Mouse (Mus musculus) G1E (cell line): Measurements from ENCODE around the gene Ssr2. TPM values are rescaled to one million over a fixed set of nuclear protein-coding genes. Genes with fewer than 3 reads are reported as not detected.

Source experiments
- ATAC-seq: 2 replicates; pipeline ENCODE4 v1.8.0; 2016; ENCODE audit warnings: mild to moderate bottlenecking; ENCODE audit not compliant: insufficient number of reproducible peaks, poor library complexity, low FRiP score, severe bottlenecking; ENCODE audit errors: extremely low read depth
- DNase-seq: peaks from one replicate; pipeline ENCODE4 v3.0.0; 2012; ENCODE audit warnings: low spot score
- H3K27me3 ChIP-seq: 2 replicates; pipeline ENCODE4 v1.6.1; 2012; ENCODE audit warnings: mild to moderate bottlenecking, low read length, inconsistent platforms; ENCODE audit not compliant: insufficient read depth
- H3K36me3 ChIP-seq: replicated peaks from 2 replicates; pipeline ENCODE3; 2012; ENCODE audit warnings: mild to moderate bottlenecking, inconsistent platforms
- H3K4me1 ChIP-seq: 2 replicates; pipeline ENCODE4 v1.6.1; 2012; ENCODE audit warnings: low read depth, low read length, inconsistent platforms, mixed read lengths; ENCODE audit not compliant: insufficient read depth
- H3K4me3 ChIP-seq: 2 replicates; pipeline ENCODE4 v1.5.1; 2012; ENCODE audit warnings: low read depth, mild to moderate bottlenecking, inconsistent platforms, low read length, moderate library complexity, mixed read lengths
- H3K9me3 ChIP-seq: replicated peaks from 2 replicates; pipeline ENCODE4 v1.6.1; 2012; ENCODE audit warnings: inconsistent platforms
- CTCF ChIP-seq: IDR thresholded peaks from 2 replicates; pipeline ENCODE4 v1.5.1; 2012; ENCODE audit warnings: low read depth, low read length, inconsistent platforms, mixed read lengths
- GATA1 ChIP-seq: IDR thresholded peaks from 2 replicates; pipeline ENCODE4 v1.6.1; 2012; ENCODE audit warnings: borderline replicate concordance, low read length, inconsistent platforms, mixed read lengths
- GATA2 ChIP-seq: IDR thresholded peaks from 2 replicates; pipeline ENCODE4 v1.6.1; 2012; ENCODE audit warnings: low read depth, low read length, inconsistent platforms, borderline replicate concordance
- POLR2AphosphoS5 ChIP-seq: IDR thresholded peaks from 2 replicates; pipeline ENCODE4 v1.6.1; 2012; ENCODE audit warnings: low read depth, low read length, inconsistent platforms; ENCODE audit not compliant: insufficient replicate concordance
- TAL1 ChIP-seq: conservative IDR thresholded peaks from 2 replicates; pipeline ENCODE4 v1.6.1; 2012; ENCODE audit warnings: low read depth, low read length, inconsistent platforms, mixed read lengths
- polyA plus RNA-seq: library from polyadenylated mRNA; stranded (reverse); fragments of >175 nt; gene quantifications from 2 replicates; pipeline ENCODE4 v1.2.3, GENCODE M21; 2012
- total RNA-seq, 2 experiments: library from RNA; stranded (forward) in 1 of 2; stranded (reverse) in 1 of 2; fragments of 200-1000 nt in 1 of 2; fragments of >200 nt in 1 of 2; fragmentation: Nextera tagmentation in 1 of 2; gene quantifications; 2 replicates each; pipeline ENCODE4 v1.2.3; 2014 to 2017

Ssr2 gene
- total and polyA plus RNA-seq, 3 experiments: 134 to 289 (median 280) TPM

GRCm38 (mm10) chr3:88621537-88622112, 45.9 kb downstream of the Ssr2 start:
- peaks cover 15% of the 10 kb centered on the region for H3K27me3 ChIP-seq
- H3K4me1 ChIP-seq: peaks cover 77% of the 10 kb centered on the region
- TF ChIP-seq POLR2AphosphoS5 (no peak), CTCF (no peak), GATA2 (no peak), TAL1 (no peak), GATA1 (no peak)
- peak; percentile 36 for DNase-seq
- no peak for ATAC-seq
- peak overlapping the region; percentile 91 for H3K4me3 ChIP-seq
- H3K36me3 ChIP-seq: peaks cover 39% of the 10 kb centered on the region
- H3K9me3 ChIP-seq: no peaks in the 10 kb centered on the region

- peaks cover 9% of the 10 kb centered on the region; the same call in 1 of the 2 replicates for H3K27me3 ChIP-seq
- DNase-seq (peak; percentile 47), ATAC-seq (no peak)
- H3K4me3 ChIP-seq: peak overlapping the region; percentile 91
- H3K36me3 ChIP-seq: peaks cover 44% of the 10 kb centered on the region
- H3K4me1 ChIP-seq: peaks cover 83% of the 10 kb centered on the region
- no peaks in the 10 kb centered on the region for H3K9me3 ChIP-seq
- TF ChIP-seq POLR2AphosphoS5 (no peak), TAL1 (no peak), GATA1 (no peak), CTCF (no peak), GATA2 (no peak)
Observed at GRCm38 (mm10) chr3:88622113-88622940, 46.7 kb downstream of the Ssr2 start.

GRCm38 (mm10) chr3:88622941-88623345, 47.3 kb downstream of the Ssr2 start:
- ATAC-seq: no peak
- peaks cover 86% of the 10 kb centered on the region for H3K4me1 ChIP-seq
- DNase-seq: peak; percentile 40

GRCm38 (mm10) chr3:88623346-88624135, 47.9 kb downstream of the Ssr2 start:
- ATAC-seq: no peak
- peak; percentile 41 for DNase-seq

More at GRCm38 (mm10) chr3:88622941-88623345, 47.3 kb downstream of the Ssr2 start:
- TF ChIP-seq TAL1 (no peak), GATA2 (no peak), CTCF (no peak), POLR2AphosphoS5 (no peak), GATA1 (no peak)
- Histone ChIP-seq H3K4me3 (peak overlapping the region; percentile 91), H3K9me3 (no peaks in the 10 kb centered on the region), H3K27me3 (peaks cover 6% of the 10 kb centered on the region; the same call in 1 of the 2 replicates), H3K36me3 (peaks cover 49% of the 10 kb centered on the region)

GRCm38 (mm10) chr3:88624324-88624723, 48.6 kb downstream of the Ssr2 start:
- Histone ChIP-seq H3K36me3 (peaks cover 60% of the 10 kb centered on the region), H3K4me1 (peaks cover 87% of the 10 kb centered on the region), H3K4me3 (peak overlapping the region; percentile 91; the same call in 1 of the 2 replicates), H3K9me3 (no peaks in the 10 kb centered on the region), H3K27me3 (peaks cover 2% of the 10 kb centered on the region; the same call in 1 of the 2 replicates)
- TF ChIP-seq CTCF (no peak), GATA2 (no peak), GATA1 (no peak), TAL1 (no peak), POLR2AphosphoS5 (no peak)
- no peak for ATAC-seq
- DNase-seq: no peak

More at GRCm38 (mm10) chr3:88623346-88624135, 47.9 kb downstream of the Ssr2 start:
- peaks cover 52% of the 10 kb centered on the region for H3K36me3 ChIP-seq
- no peaks in the 10 kb centered on the region for H3K9me3 ChIP-seq
- TF ChIP-seq GATA1: no peak
- no peak for TF ChIP-seq GATA2
- TF ChIP-seq CTCF: no peak
- TF ChIP-seq POLR2AphosphoS5: no peak
- TF ChIP-seq TAL1: no peak
- peaks cover 2% of the 10 kb centered on the region; the same call in 1 of the 2 replicates for H3K27me3 ChIP-seq
- peaks cover 86% of the 10 kb centered on the region for H3K4me1 ChIP-seq
- H3K4me3 ChIP-seq: peak overlapping the region; percentile 91

- ATAC-seq: no peak
- no peaks in the 10 kb centered on the region for H3K9me3 ChIP-seq
- peaks cover 66% of the 10 kb centered on the region for H3K36me3 ChIP-seq
- DNase-seq: no peak
- peak overlapping the region; percentile 6; the same call in 1 of the 2 replicates for H3K4me3 ChIP-seq
- TF ChIP-seq TAL1: no peak
- TF ChIP-seq GATA2: no peak
- no peak for TF ChIP-seq GATA1
- TF ChIP-seq CTCF: no peak
- no peaks in the 10 kb centered on the region for H3K27me3 ChIP-seq
- peaks cover 87% of the 10 kb centered on the region for H3K4me1 ChIP-seq
Observed at GRCm38 (mm10) chr3:88624951-88625350, 49.3 kb downstream of the Ssr2 start.
